Mouse (Mus musculus) skeletal muscle tissue, adult 2 months (tissue): ENCODE measurements around the gene Hist2h2ab.
"Not testable (repeated sequence)": the region's sequence is repeated elsewhere in the genome, so short reads cannot be mapped to it uniquely, and the experiment has no call there.

Source experiments
- DNase-seq: peaks from one replicate; pipeline ENCODE4 v3.0.0-alpha.2; 2012; ENCODE audit warnings: low read depth, low spot score

Hist2h2ab gene

DNA sequence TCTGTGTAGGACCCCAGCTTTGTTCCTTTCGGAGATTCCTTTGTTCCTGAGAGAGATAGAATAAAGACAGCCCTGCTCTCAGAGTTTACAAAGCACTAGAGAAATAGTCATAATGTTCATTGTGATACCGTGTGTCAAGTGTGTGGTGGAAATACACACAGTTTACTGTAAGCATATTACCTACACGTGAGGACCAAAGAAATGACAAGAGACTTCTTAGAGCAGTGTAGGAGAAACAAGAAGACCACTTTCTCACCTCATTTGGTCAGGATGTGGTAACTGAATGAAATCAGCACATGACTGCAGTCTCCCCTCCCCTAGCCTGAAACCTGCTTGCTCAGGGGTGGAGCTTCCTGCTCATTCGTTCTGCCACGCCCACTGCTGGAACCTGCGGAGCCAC, 21.5 kb upstream of the Hist2h2ab start:
- no peak for DNase-seq

DNA sequence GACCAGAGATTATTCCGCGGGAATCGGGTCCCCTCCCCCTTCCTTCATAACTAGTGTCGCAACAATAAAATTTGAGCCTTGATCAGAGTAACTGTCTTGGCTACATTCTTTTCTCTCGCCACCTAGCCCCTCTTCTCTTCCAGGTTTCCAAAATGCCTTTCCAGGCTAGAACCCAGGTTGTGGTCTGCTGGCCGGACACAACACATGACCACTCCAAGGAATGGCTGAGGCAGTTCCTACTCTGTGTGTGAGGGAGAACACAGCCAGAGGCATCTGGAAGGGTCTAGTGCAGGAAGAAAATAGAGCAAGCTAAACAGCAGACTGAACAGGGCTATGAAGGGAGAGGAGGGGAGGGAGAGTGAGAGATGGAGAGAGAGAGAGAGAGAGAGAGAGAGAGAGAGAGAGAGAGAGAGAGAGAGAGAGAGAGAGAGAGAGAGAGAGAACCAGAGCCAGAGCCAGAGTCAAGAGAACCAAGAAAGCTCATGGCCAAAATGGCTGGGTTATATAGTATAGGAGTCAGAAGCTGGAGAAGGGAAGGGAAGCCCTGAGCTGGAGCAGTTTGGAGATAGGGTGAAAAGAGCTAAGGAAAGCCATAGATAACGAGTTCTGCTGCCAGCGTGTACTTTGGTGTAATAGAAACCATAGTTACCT, 20.9 kb upstream of the Hist2h2ab start:
- DNase-seq: not testable (repeated sequence)

DNA sequence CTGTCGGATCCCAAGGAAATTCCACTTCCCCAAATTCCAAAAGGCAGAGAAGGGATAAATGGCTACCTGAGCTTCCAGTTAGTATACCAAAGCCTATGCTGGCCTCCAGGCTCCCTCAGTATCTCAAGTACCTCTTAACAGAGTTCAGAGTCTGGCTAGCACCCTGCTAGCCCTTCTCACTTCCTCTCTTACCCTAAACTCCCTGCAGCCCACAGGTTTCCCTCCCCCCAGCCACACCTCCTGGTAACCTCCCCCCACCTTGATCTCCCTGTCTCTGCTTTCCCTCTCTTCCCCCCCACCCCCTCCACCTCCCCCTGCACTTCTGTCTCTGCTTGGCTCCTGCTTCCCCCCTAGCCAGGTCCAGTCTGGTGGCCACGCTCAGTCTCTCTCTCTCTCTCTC, 19.9 kb upstream of the Hist2h2ab start:
- DNase-seq: no peak

DNA sequence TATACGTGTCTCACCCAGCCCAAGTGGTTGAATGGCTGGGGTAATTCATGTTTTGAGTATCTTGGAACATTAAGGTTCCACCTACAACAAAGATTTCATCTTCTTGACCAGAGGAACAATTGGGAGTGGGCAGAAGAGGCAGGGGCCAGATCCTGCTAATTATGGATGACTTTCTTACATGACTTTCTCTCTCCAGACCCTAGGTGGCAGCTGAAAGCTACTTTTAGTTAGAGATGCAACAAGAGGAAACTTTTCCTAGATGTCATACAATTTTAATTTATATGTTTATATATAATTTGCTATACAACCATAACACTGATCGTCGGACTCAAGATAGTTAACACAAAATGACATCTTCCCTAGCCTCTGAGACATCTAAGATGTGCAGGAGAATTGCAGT, 11.8 kb upstream of the Hist2h2ab start:
- no peak for DNase-seq

DNA sequence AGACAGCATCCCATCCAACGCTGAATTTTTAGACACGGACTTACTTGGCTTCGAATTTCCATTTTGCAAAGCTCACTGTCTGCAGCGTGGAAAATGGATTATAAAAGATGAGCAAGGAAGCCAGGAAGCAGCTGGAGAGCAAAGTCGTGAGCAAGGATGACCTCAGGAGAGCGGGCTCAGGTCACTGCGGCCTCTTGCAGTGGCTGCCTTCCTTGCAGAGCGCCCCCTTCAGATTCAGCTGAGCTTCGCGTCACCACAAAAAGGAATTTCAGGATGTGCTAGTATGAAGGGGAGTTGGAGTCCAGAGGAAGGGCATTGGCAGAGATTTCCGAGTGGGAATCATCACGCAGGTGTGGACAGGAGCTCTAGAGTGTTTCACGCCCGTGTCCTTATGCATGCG, 10.4 kb upstream of the Hist2h2ab start:
- DNase-seq: no peak

DNA sequence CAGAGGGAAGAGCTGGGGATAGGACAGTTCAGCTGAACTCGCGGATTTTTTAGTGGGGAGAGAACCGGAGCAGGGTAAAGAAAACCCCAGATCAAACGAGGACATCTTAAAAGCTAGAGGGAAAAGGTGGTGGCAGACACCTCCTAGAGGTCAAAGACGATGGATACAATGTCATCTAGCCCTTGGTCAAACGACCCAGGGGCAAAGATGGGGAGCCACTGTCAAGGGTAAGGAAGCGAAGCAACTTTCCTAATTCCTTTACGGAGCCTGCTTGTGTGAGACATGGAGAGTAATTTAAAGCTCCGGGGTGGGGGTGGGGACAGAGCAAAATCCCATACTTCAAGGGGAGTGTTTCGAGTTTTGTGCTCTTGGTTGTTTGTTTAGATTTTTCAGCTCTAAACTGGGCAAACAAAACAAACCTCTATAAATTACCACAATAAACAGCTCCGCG, 449 bp upstream of the Hist2h2ab start:
- DNase-seq: peak; percentile 40

DNA sequence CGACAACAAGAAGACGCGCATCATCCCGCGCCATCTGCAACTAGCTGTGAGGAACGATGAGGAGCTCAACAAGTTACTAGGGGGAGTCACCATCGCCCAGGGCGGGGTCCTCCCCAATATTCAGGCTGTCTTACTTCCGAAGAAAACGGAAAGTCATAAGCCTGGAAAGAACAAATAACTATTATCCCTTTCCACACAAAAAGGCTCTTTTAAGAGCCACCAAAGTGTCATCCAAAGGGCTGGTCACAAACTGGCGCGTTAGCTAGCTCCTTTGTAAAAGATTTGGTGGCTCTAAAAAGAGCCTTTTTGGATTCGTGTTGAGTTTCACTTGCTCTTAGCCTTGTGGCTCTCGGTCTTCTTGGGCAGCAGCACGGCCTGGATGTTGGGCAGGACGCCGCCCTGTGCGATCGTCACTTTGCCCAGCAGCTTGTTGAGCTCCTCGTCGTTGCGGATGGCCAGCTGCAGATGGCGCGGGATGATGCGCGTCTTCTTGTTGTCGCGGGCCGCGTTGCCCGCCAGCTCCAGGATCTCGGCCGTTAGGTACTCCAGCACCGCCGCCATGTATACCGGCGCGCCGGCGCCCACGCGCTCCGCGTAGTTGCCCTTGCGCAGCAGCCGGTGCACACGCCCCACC, 583 bp downstream of the Hist2h2ab start:
- DNase-seq: not testable (repeated sequence)

DNA sequence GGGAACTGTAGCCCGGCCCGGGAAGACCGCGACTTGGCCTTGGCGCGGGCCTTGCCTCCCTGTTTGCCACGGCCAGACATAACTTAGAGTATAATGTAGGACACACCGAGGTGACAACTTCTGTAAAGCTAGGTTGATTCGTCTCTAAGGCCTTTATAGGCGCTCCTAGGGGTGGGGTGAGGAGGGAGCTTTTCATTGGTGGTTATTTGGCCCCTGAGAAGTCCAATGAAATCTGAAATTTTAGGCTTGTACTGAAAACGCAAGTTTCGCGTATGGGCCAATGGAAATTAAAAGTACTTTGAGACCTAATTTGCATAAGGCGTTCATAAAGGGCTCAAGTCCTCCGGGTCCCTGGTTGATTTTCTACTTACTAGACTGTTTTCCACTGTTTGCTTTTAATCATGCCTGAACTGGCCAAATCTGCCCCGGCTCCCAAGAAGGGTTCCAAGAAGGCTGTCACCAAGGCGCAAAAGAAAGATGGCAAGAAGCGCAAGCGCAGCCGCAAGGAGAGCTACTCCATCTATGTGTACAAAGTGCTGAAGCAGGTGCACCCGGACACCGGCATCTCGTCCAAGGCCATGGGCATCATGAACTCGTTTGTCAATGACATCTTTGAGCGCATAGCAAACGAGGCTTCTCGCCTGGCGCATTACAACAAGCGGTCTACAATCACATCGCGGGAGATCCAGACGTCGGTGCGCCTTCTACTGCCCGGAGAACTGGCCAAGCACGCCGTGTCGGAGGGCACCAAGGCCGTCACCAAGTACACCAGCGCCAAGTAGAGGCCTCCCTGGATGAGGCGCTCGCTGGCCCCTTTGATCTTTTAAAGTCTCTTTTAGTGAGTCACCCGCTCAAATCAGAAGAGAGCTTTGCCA, 1.3 kb downstream of the Hist2h2ab start, which contains the start of the genes Hist2h2ac and Hist2h2be:
Gene Hist2h2ac, minus strand, starts transcription at position 116 of the 875 bp plus-strand sequence.
Gene Hist2h2be, plus strand, starts transcription at position 355 of the 875 bp plus-strand sequence.
- peak; percentile 95 for DNase-seq

DNA sequence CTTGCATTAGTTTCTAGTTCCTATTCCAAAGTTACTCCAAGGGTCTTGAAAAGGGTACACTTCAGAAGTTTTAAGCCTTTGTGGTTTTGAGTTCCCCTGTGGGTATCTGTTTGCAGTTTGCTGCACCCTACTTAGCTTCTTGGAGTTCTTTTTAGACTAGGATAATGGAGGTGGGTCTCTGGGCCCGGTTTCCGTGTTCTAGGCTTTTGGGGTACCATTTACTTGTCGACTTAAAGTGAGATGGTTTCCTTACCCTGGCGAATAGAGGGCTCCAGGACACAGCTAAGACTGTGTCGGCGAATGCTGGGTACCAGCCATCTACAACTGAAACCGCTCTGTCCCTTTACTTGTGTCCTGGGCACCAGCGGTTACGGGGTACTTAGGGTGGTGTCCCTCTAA, 2.0 kb downstream of the Hist2h2ab start:
- no peak for DNase-seq

DNA sequence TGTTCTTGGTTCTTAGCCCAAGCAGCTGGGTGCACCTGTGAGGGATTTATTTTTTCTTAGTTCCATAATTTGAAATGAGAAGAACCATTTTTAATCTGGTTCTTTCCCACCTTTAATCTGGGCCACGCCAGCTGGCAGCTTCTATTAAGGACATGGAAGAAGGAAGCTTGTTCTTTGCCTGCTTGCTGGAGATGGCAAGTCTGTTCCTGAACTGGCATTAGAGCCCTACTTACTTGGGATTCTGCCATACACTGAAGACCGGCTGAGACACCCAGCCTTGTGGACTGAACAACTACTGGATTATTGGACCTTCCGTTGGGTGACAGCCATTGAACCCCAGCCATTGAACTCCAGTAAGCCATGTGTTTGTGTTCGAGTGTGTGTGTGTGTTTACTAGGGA, 3.1 kb downstream of the Hist2h2ab start:
- no peak for DNase-seq

DNA sequence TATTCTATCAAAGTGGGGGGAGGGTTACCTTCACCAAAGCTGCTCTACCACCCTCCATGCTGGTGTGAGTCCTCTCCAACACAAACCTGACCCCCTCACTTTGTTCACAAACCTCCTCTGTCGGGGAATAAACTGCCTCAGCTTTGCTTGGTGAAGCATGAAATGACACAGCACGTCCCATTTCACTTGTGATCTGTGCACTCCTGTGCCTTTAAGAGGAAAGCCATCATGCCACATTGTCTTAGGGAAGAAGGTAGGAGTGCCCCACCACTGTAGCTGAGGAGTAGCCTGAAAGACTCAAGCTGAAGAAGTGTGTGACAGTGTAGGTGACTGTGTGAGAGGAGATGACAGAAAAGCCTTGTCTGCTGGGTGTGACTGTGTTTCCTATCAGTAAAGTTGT, 5.8 kb downstream of the Hist2h2ab start:
- DNase-seq: no peak

DNA sequence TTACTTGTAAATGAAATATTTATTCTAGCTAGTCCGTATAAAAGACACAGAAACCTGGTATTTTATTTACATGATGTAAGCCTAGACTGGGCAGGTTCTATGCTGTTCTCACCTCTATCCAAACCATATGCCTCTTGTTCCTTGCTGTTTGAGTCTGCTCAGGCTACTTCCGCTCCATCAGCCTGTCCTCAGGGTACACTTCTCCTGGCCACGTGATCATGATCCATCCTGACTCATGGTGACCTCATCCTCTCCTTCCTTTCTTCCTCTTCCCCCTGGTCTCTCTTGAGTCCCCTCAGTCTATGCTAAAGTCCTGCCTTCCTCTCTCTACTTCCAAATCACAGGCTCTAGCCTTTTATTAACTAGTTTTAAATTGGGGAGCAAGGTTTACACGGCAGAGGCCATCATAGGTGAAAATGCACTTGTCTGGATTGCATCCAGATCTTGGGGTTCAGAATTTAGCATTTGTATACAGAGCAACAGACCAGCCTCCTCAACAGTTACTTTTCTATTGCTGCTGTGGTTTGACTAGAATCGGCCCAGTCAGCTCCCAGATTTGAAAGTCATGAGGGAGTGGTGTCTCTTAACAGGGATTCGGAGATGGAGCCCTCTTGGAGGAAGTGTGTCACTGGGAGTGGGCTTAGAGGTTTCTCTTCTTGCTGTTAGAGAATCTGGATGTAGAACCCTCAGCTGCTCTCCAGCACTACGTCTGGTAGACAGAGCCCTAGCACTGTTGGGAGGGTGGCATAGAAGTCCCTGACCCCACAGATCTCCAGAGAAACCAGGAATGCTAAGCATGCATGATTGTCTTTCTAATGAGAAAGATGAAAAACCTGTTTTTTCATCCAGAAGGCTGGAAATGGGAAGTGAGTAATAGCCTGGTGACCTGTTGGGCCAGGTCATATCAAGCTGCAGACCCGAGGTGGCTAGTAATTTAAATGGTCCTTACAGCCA, 7.3 kb downstream of the Hist2h2ab start:
- DNase-seq: peak; percentile 49

DNA sequence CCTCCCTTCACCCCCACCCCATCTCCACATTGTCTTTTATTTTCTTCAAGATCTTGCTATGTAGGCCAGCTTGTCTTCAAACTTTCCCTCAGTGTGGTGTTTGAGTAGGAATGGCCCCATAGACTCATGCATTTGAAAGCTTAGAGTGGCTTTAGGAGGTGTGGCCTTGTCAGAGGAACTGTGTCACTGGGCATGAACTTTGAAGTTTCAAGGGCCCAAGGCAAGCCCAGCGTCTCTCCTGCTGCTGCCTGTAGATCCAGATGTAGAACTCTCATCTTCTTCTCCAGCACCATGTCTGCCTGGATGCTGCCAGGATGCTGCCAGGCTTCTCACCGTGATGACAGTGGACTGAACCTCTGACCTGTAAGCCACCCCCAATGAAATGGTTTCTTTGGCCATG, 9.2 kb downstream of the Hist2h2ab start:
- no peak for DNase-seq

DNA sequence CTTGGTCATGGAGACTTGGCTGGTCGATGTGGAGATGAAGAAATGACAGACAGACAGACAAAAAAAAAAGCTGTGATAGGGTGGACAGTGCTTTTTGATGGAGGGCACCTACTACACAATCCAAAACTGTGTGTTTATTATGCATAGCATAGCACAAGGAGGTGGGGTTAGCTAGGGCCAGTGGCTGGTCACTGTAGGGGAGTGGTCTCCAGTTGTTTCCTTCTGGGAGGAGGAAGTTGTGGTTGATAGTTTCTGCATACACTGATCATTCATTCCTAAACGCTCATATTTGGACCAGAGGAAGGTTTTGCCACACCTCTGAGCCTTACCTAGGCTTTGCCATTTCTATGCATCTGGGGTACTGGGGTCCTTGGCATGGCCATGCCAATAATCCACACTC, 10.7 kb downstream of the Hist2h2ab start:
- no peak for DNase-seq

DNA sequence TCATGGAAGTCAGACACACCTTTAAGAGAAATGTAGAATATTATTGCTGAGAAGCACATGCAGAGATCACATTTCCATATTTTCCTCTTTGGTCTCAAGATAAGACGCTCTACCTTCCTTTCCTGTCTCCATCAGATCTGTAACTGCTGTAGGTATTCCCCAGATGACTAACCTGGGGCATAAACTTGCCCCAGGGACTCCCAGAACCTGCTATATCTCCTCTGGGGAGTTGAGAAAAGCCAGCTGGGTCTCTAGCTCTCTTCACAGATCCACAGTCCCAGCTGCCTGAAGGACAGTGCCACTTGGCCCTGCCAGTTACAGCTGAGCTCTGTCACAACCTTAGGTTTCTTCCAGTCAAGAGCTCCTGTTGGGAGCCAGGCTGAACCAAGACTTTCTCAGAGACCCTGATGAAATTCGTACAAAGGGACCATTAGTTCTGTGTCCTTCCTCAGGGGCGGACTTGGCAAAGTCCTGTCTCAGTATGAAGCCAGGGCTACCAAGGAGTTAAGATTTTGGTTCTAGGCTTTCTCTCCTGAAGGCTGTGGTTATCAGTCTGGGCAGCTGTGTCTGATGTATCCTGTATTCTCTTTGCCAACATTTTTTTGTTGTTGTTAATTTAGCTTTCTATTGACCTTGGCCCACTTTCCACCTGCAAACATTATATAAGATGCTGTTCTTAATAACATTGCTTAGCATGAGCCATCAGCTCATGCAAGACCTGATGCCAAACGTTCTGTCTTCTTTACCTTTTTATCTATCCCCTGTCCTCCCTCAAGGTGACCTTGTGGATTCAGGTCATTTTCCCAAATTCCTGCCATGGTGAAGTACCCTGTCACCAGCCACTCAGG, 11.5 kb downstream of the Hist2h2ab start:
- no peak for DNase-seq

DNA sequence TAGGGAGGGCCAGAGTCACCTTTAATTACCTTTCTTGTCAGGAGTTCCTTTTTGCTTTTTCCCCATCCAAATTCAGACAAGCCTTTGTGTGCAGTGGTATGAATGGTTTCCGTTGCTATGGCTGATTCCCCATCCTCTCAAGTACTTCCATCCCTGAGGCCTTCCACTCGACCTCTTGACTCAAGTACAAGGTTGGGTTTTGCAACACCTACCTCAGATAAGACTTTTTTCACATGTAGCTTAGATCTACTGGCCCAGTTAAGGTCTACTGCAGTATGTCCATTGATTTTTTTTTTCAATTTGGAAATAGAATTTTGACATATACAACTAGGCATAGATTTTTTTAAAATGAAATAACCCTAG, 12.1 kb downstream of the Hist2h2ab start:
- DNase-seq: no peak

DNA sequence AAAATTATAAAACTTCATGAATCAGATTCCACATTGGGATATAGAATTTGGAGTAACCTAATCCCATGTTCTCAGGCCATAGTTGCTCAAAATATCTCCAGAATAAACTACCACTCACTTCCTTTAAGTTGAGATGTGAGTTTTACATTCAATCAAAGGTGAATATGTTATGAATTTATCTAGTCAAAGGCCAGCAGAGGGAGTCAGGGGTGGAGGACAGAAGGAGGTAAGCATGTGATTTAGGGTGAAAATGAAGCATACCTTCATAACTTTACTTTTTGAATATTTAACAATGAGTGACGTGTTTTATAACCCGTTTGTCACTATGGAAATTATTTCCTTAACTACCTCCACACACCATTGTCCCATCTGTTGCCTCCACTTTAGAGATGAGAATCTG, 15.2 kb downstream of the Hist2h2ab start:
- DNase-seq: no peak

DNA sequence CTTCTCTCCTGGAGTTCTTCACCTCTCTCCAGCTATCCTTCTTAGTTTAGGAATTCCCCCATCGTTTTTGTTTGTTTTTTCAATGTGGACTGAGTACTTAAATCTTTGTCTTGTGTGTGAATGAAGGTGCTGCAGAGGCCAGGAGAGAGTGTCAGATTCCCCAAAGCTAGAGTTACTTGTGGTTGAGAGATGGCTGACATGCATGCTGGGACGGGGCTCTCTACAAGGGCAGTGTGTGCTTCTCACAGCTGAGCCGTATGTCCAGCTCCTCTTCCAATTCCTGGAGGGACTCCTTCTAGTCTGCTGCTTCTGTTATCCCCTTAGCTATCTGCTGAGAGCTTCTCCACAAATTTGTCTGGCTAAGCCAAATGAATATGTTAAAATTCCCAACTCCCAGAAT, 16.2 kb downstream of the Hist2h2ab start:
- no peak for DNase-seq

DNA sequence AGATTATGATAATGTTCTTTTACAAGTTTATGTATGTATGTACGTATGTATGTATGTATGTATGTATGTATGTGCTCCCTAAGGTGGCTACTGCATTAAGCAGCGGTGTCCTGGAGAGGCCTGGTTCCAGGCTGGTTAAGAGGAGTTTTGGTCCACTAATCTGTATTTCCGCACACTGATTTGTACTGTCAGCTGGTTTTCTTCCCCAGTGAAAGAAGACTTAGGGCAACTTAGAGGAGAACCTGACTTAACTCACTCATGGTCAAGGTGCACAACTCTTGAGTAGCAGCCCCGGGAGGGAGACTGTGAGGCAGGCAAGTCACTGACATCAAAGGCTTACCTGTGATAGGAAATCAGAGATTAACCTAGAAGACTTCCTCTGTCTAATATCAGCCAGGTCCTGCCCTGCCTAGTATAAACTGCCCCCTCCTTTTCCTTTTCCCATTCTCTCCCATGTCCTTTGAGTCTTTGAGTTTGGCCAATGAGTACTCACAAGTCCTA, 17.2 kb downstream of the Hist2h2ab start:
- no peak for DNase-seq

DNA sequence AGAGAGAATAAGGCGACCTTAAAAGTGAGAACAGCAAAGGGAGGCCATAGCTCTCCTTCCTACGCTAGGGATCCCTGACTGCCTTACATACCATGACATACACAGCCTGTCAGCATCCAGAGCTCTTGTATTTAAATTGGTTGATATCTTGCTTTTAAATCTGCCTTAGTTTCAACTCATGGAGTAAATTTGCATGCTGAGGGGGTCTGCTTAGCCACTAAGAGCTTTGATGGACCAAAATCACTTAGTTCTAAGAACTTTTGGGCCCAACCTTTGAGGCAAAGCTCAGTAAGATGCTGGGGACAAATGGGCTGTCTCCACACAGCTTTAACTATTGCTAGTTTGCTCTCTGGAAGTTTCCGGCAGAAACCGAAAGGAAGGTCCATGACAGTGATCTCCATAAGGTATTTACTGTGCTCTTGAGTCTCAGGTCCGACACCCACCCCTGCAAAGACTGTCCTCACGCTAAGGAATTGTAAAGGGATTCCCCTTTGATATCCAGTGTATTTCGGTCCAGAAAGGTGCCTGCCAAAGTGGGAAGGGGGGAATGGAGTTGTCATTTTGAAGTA, 17.8 kb downstream of the Hist2h2ab start:
- DNase-seq: no peak
